Mouse (Mus musculus) CH12.LX (cell line): ENCODE measurements around the gene Itch.

Experiments
- CTCF ChIP-seq, 2 experiments: IDR thresholded peaks in 1 of 2; conservative IDR thresholded peaks in 1 of 2; 2 replicates each; pipeline ENCODE4 v1.5.1; 2011 to 2012; ENCODE audit warnings: low read depth in 2 of 2, low read length in 2 of 2, improper control_type of control experiment in 1 of 2, inconsistent platforms in 1 of 2, mild to moderate bottlenecking in 1 of 2, moderate library complexity in 1 of 2
- ELF1 ChIP-seq: IDR thresholded peaks from 2 replicates; pipeline ENCODE4 v1.6.1; 2014; ENCODE audit warnings: low read depth, mild to moderate bottlenecking, inconsistent platforms, low read length, improper control_type of control experiment
- EP300 ChIP-seq: IDR thresholded peaks from 2 replicates; pipeline ENCODE4 v1.6.1; 2011; ENCODE audit warnings: low read length, improper control_type of control experiment
- HCFC1 ChIP-seq: IDR thresholded peaks from 2 replicates; pipeline ENCODE4 v1.6.1; 2012; ENCODE audit warnings: low read depth, mild to moderate bottlenecking, inconsistent platforms, low read length, improper control_type of control experiment
- JUN ChIP-seq: IDR thresholded peaks from 2 replicates; pipeline ENCODE4 v1.6.1; 2011; ENCODE audit warnings: low read depth, mild to moderate bottlenecking, low read length, improper control_type of control experiment, moderate library complexity; ENCODE audit not compliant: insufficient read depth
- JUND ChIP-seq: conservative IDR thresholded peaks from 2 replicates; pipeline ENCODE4 v1.6.1; 2011; ENCODE audit warnings: low read depth, low read length, improper control_type of control experiment
- MAX ChIP-seq: IDR thresholded peaks from 2 replicates; pipeline ENCODE4 v1.6.1; 2011; ENCODE audit warnings: low read length, improper control_type of control experiment
- MYC ChIP-seq: IDR thresholded peaks from 2 replicates; pipeline ENCODE4 v1.6.1; 2011; ENCODE audit warnings: low read depth, mild to moderate bottlenecking, improper control_type of control experiment, low read length
- POLR2A ChIP-seq: IDR thresholded peaks from 2 replicates; pipeline ENCODE4 v1.6.1; 2011; ENCODE audit warnings: low read depth, mild to moderate bottlenecking, improper control_type of control experiment, low read length
- POLR2AphosphoS2 ChIP-seq: IDR thresholded peaks from 2 replicates; pipeline ENCODE4 v1.6.1; 2011; ENCODE audit warnings: low read depth, low read length, improper control_type of control experiment
- UBTF ChIP-seq: IDR thresholded peaks from 2 replicates; pipeline ENCODE4 v1.6.1; 2012; ENCODE audit warnings: low read depth, mild to moderate bottlenecking, inconsistent platforms, low read length, improper control_type of control experiment, moderate library complexity
- ZKSCAN1 ChIP-seq: IDR thresholded peaks from 2 replicates; pipeline ENCODE4 v1.6.1; 2012; ENCODE audit warnings: low read depth, inconsistent platforms, low read length, improper control_type of control experiment, borderline replicate concordance
- ZMIZ1 ChIP-seq: IDR thresholded peaks from 2 replicates; pipeline ENCODE4 v1.6.1; 2012; ENCODE audit warnings: low read depth, mild to moderate bottlenecking, inconsistent platforms, low read length, improper control_type of control experiment

- no peak for TF ChIP-seq MYC
- no peak for TF ChIP-seq CTCF (conservative IDR thresholded peaks at IDR 0.05 in 1 of 2, IDR thresholded peaks at IDR 0.05 in 1 of 2; ENCODE audit: low read depth in 2 of 2, low read length in 2 of 2)
- no peak for TF ChIP-seq POLR2A
- TF ChIP-seq JUN, result no peak
- TF ChIP-seq ZKSCAN1, result no peak
- no peak for TF ChIP-seq ZMIZ1
- TF ChIP-seq MAX, result no peak
- no peak for TF ChIP-seq EP300
- TF ChIP-seq JUND, result no peak
- TF ChIP-seq POLR2AphosphoS2, result no peak
- TF ChIP-seq UBTF, result no peak
- TF ChIP-seq ELF1, result no peak
- no peak for TF ChIP-seq HCFC1
Measured at GRCm38 (mm10) chr2:155223145-155223544, 89.8 kb downstream of the Itch start.
